Mouse (Mus musculus) gastrocnemius, postnatal 36 days (tissue): Measurements from ENCODE around the gene Usp39. TPM values are rescaled to one million over a fixed set of nuclear protein-coding genes. Genes with fewer than 3 reads are reported as not detected.
A peak's percentile ranks its signal among the peaks of the same experiment; 100 is the strongest.

Experiments
- DNase-seq, 2 experiments: peaks; one replicate each; pipeline ENCODE4 v3.0.0; 2022
- intact Hi-C: fragments of 180-260 bp; cut with DNase I; formaldehyde crosslinking; loops from one replicate; pipeline ENCODE4 v1.15.1; 2025
- long read RNA-seq, 2 experiments: library from polyadenylated mRNA; stranded (forward); transcript quantifications; one replicate each; pipeline ENCODE4 v2.0.0; 2021
- total RNA-seq, 2 experiments: library from RNA; stranded (reverse); gene quantifications; 2 replicates each; pipeline ENCODE4 v1.2.3; 2021

Usp39 gene
- total RNA-seq = 10 to 100 TPM; 18.1 to 18.2 TPM
- long read RNA-seq, experiment 1, transcript Usp39-201 (13 exons, 2,244 nt) = major isoform, 18 of 21 reads
- long read RNA-seq, experiment 1, partial matches to known transcripts = 0 of 21 reads
- long read RNA-seq, experiment 1, other reads (novel, unspliced or antisense) = 3 of 21 reads
- long read RNA-seq, experiment 2, transcript Usp39-201 (13 exons, 2,244 nt) = major isoform, 23 of 29 reads
- long read RNA-seq, experiment 2, partial matches to known transcripts = 5 of 29 reads
- long read RNA-seq, experiment 2, other reads (novel, unspliced or antisense) = 1 of 29 reads

DNA sequence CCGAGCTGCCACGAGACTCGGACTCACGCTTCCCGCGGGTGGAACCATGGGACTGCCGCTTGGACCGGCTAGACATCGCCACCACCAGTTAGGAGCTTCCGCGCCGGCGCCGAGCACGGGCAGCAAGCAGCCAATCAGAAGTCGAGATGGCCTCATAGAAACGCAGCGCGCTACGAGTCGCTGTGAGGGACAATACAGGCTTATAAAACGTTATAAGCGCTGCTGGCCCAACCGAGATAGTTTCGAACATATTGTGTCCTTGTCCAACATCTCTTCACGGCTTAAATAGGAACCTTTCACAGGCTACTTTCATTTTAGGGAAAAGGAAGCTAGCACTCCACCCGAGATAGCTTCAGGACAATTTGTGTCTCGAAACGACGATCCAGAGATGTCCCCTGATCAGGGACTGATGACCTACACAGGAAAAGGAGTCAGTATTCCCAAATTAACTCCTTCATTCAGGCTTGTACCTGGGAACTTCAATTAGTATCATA lies at the start of gene Usp39:
TSS of gene Usp39 (minus strand) at position 111 of the 494 bp plus-strand sequence.
- intact Hi-C loops = no loop called here
- DNase-seq = peak; percentile 82 to 90

DNA sequence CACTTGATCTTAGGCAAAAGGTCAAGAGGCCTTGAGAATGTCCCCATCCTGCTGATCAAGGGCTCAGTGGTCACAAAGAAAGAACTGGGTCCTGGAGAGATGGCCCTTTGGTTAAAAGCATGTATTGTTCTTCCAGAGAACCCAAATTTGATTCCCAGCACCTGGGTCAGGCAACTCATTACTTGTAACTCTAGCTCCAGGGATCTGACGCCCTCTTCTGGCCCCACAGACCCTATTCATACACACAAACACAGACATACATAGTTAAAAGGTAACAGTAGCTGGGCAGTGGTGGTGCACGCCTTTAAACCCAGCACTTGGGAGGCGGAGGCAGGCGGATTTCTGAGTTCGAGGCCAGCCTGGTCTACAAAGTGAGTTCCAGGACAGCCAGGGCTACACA lies 47.4 kb upstream of the Usp39 start:
- no peak for DNase-seq
- intact Hi-C loops = no loop called here

DNA sequence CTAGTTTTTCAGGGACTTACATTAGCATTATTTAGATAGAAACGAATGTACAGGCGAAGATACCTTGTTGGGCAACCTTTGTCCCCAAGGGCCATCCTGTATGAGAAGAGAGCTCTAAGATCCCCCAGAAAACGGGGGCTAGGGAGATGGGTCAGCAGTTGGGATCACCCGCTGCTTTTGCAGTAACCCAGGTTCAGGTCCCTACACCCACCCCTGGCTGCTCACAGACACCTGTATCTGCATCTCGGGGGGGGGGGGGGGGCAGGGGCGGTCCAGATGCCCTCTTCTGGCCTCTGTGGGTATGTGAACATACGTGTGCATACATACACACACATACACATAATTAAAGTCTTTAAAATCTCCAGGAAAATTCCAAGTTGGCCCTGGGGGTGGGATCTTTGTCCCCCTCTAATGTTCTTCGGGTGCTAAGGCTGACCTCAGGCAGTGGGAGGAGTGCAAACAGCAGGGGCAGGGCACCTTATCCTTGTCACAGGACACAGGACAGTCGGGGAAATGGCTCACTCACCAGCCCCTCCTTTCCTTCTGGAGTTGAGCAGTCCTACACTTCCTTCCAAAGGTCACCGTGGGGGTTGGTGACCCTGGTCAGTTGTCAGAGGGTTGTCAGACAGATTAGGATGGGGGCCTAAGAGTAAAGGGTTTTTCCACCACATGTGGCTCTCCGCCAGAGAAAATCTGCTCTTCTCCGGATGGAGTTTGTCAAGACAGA lies 46.0 kb upstream of the Usp39 start:
- intact Hi-C loops = no loop called here
- peak in 1 of 2 experiments; percentile 39 for DNase-seq

- intact Hi-C loops = no loop called here
- peak; percentile 87 to 88 for DNase-seq
Measured at GRCm38 (mm10) chr6:72389941-72390771, 45.2 kb upstream of the Usp39 start, which contains the start of gene Vamp8. Vamp8 (minus strand) TSS chr6:72390703.

DNA sequence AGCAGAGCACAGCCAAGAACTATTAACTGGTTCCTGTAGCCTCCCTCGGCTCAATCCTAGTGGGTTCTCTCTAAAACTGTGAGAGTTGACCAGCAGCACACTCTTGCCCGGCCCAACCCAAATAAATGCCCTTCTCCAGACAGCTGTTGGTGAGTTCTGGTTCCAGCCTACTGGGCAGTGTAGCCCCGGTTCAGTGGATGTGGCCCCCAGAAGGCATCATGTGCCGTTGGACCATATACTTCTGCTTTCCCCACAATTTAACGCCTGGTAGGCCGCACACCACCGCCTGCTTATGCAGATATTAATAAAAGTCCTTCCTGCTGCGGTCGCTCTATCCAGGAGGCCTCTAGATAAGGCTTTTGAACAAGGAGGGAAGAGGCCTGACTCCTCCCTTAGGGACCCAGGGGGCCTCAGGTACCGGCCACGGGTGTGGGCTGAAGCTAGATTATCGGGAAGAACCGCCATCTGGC lies 44.5 kb upstream of the Usp39 start:
- intact Hi-C loops = no loop called here
- DNase-seq = no peak

GRCm38 (mm10) chr6:72388791-72389329 lies 43.9 kb upstream of the Usp39 start:
- no peak for DNase-seq

DNA sequence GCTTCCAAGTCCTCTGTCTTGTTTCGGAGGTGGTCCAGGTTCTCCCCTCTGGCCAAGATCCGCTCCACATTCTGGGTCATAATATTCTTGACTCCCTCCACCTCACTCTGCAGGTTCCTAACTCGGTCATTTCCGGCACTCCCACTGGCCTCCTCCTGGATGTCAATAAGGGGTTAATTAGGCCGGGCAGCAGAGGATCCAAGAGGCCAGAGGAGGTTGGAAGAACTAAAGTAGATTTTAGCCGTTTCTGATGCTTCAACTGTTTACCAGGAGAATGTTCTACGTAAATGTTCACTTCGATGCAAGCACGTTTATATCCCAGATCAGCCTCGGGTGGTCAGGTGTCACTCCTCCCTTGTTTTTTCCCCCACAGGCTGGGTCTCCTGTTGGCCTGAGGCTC lies 43.3 kb upstream of the Usp39 start:
- no peak for DNase-seq
- intact Hi-C loops = no loop called here

More at GRCm38 (mm10) chr6:72388791-72389329, 43.9 kb upstream of the Usp39 start:
- intact Hi-C loops = no loop called here

DNA sequence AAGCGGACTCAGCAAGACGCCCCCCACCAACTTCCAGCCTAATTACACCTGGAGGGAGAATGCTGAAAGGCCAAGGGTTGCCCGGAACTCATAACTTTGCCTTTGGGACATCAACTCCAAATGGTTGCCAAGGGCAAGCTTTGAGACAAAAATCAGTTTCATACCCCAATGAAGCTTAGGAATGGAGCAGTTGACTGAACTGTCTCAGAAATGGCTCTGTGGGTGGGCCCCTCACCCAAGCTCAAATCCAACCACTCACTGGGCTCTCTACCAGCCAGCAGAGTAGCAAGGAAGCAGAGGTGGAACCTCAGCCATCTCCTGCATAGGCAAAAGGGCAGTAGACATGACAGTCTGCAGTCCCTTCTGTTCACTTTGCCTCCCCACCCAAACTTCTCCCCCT lies 42.8 kb upstream of the Usp39 start:
- DNase-seq = no peak
- intact Hi-C loops = no loop called here

DNA sequence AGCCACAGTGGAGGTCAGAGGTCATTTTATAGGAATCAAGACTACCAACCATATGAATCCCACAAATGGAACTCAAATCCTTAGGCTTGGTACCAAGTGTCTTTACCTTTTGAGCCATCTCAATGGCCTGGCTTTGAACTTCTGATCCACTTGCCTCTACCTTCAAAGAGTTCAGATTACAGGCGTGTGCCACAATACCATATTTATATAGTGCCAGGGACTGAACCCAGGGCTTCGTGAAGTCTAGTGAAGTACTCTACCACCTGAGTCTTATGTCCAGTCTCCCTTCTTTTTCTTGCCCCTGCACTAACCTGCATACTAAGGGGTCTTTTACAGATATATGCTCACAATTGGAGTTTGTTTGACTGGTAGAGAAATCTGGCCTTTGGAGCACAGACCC lies 41.6 kb upstream of the Usp39 start:
- intact Hi-C loops = no loop called here
- no peak for DNase-seq

DNA sequence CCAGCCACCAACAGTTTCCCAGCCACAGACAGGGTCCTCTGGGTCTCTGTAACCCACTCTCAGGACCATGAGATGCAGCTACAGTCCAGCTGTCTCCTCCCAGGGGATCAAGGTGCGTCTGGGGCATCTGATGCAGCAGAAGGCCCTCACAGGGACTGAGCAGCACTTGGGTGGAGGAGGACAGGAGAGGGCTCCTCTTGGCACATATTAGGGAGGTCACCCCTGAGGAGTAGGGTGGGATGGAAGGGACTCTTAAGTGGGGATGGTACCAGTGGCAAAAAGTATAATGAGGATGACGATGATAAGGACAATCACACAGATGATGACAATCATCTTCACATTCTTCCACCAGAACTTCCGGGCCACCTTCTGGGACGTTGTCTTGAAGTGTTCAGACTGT lies 40.3 kb upstream of the Usp39 start:
- no peak for DNase-seq
- intact Hi-C loops = no loop called here

GRCm38 (mm10) chr6:72383952-72384351 lies 39.0 kb upstream of the Usp39 start:
- no peak for DNase-seq
- intact Hi-C loops = no loop called here

DNA sequence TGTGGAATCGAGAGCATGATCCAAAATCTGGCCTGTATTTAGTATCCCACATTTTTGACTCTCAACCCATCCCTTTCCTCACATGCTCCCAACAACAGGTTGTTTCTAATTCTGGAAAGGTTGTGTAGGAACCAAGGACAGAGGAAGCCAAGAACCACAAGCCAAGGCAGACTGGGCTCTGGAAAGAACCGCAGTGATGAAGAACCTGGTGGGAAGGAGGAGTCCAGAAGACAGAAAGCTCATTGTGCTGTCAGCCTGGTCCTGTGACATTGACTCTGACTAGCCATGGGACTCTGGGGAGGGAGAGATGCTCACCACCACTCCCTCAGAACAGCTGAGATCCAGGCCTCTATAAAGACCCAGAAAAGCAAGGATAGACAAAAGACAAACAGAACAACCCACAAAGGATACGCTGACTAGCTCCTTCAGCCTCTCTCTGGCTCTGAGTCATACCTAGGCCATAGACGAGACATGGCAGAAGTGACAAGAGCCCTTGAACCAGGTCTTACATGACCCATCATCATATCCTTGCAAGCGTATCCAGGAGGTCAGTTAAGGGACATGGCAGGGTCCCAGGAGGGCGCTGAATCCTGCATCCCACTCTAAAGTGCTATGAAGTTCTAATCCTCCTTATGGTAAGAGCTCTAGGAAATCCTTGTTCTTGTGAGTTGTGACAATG lies 38.3 kb upstream of the Usp39 start:
- intact Hi-C loops = no loop called here
- no peak for DNase-seq

DNA sequence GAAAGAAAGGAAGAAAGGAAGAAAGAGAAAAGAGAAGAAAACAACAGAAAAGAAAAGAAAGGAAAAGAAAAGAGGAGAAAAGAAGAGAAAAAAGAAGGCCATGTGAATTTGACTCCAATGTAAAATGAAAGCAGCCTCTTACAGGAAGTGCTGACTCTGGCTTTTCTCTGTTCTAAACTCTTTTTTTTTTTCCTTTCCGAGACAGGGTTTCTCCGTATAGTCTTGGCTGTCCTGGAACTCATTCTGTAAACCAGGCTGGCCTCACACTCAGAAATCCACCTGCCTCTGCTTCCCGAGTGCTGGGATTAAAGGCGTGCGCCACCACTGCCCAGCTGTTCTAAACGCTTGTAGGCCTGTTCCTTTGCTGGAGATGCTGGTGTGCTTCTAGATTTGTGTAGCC lies 37.5 kb upstream of the Usp39 start:
- intact Hi-C loops = no loop called here
- no peak for DNase-seq

- intact Hi-C loops = no loop called here
Measured at GRCm38 (mm10) chr6:72380131-72380770, 35.3 kb upstream of the Usp39 start, which contains the start of gene Vamp5. Vamp5 (minus strand) TSS chr6:72380468.

GRCm38 (mm10) chr6:72379377-72380130 lies 34.6 kb upstream of the Usp39 start:
- intact Hi-C loops = no loop called here
- DNase-seq = peak; percentile 19 to 39

More at GRCm38 (mm10) chr6:72380131-72380770, 35.3 kb upstream of the Usp39 start, which contains the start of gene Vamp5:
- DNase-seq = peak; percentile 79

DNA sequence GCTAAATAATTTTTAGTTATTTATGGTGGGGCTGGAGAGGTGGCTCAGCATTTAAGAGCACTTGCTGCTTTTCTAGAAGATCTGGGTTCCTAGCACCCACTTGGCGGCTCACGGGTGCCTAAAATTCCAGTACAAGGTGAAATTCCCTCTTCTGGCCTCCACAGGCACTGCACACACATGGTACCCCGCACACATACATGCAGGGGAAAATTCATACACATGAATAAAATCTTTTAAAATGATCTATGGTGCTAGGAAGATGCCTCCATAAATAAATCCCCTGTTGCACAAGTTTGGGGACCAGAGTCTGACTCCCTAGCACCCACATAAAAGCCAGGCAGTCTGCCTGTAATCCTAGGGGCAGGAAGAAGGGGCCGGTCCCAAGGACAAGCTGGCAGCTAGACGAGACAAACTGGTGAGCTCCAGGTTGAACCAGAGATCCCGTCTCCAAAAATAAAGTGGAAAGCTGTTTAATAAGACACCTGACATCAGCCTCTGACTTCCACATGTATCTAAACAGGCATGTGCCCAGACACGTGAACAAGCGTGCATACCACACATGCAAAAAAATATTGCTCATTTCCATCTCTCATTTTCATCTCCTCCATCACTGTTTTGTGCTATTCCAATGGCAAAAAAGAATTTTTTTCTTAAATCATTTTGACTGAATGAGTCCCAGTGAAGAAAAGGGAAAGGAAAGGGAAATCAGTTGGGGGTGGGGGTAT lies 33.7 kb upstream of the Usp39 start:
- intact Hi-C loops = no loop called here
- no peak for DNase-seq

GRCm38 (mm10) chr6:72374820-72375563 lies 30.0 kb upstream of the Usp39 start:
- intact Hi-C loops = no loop called here
- no peak for DNase-seq
